Mouse (Mus musculus) bone marrow, adult 2 months (tissue): ENCODE measurements at regions not wholly inside any gene's neighbourhood (a gene's known extent, or its start where the extent isn't known, plus 50 kb on each side); places are given as distances from the start of the nearest gene placed in this dataset.

Experiments used
- CTCF ChIP-seq: fragments of 200-500 bp; IDR thresholded peaks from 2 replicates; pipeline ENCODE4 v1.5.1; 2011; ENCODE audit warnings: low read length, control low read depth; ENCODE audit not compliant: control insufficient read depth, insufficient read depth
- POLR2A ChIP-seq: fragments of 200-500 bp; IDR thresholded peaks from 2 replicates; pipeline ENCODE4 v1.6.1; 2011; ENCODE audit warnings: low read depth, mild to moderate bottlenecking, control low read depth, low read length, borderline replicate concordance; ENCODE audit not compliant: control insufficient read depth

- TF ChIP-seq CTCF = no peak
- no peak for TF ChIP-seq POLR2A
Measured at GRCm38 (mm10) chrX:135060184-135060583, 51.2 kb upstream of the Zmat1 start.
